Mouse (Mus musculus) embryo, embryonic 10 days (tissue): ENCODE results near the gene Sult2b1.

Experiments
- DNase-seq: peaks from one replicate; pipeline ENCODE4 v3.0.0-alpha.2; 2015; ENCODE audit warnings: low spot score

Gene Sult2b1

GRCm38 (mm10) chr7:45710477-45711191, 73.8 kb downstream of the Sult2b1 start:
- no peak for DNase-seq

GRCm38 (mm10) chr7:45709677-45710355, 74.7 kb downstream of the Sult2b1 start:
- no peak for DNase-seq

- peak; percentile 71 for DNase-seq
These were observed 75.4 kb downstream of the Sult2b1 start for GRCm38 (mm10) chr7:45709036-45709435.

DNA sequence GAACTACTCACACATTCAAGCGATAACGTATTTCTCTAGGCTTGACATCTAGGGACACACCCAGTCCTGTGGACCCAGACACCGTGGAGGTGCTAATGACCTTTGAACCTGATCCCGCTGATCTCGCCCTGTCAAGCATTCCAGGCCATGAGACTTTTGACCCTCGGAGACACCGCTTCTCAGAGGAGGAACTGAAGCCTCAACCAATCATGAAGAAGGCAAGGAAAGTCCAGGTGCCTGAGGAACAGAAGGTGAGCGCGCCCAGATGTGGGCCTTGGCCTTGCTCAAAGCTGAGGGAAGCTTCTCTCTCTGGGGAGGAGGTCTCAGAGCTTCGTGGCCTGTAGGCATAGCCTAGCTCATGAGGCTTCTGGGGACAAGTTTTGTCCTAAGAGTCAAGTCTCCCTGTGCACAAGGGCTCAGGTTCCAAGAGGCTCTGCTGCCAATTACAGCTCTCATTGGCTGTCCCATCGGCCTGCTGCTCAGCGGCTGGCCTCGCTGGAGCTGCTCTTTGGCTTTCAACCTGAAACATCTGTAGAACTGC, 76.2 kb downstream of the Sult2b1 start:
- peak; percentile 49 for DNase-seq

- DNase-seq, result peak; percentile 94
These were observed 77.0 kb downstream of the Sult2b1 start for GRCm38 (mm10) chr7:45707375-45707967.

DNA sequence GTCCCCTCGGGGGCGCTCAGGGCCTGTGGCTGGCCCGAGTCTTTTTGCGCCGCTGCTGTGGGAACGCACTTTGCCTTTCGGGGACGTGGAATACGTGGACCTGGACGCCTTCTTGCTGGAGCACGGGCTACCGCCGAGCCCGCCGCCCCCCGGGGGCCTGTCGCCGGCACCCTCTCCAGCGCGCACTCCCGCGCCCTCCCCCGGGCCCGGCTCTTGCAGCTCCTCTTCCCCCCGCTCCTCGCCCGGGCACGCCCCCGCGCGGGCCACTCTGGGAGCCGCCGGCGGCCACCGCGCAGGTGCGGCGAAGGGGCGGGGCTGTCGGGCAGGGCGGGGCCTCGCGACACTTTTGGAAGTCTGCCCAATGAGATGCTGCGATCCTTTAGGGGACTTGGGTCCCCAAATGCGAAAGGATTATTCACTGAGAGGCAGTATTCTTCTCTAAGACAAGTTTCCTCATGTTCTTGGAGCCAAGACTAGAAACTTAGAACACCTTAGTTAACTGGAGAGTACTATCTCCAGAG, 77.7 kb downstream of the Sult2b1 start:
- peak; percentile 82 for DNase-seq

DNA sequence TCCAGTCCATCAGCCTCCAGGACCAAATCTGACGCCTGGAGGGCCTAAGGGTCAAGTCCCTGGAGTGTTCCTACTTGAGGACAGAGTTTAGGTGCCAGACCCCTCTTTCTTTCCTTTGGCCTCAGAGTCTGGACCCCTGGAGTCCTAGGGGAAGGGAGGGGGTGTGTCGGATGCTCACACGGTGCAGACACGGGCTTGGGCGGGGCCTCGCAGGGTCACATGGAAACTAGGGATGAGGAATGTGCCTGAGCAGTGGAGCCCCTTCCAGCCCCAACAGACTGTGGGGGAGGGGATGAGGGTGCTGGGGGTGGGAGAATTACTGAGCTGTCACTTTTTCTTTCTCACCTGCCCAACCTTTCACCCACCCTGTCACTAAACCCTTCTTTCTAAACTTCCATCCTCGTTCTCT, 78.6 kb downstream of the Sult2b1 start:
- DNase-seq, result peak; percentile 79

DNA sequence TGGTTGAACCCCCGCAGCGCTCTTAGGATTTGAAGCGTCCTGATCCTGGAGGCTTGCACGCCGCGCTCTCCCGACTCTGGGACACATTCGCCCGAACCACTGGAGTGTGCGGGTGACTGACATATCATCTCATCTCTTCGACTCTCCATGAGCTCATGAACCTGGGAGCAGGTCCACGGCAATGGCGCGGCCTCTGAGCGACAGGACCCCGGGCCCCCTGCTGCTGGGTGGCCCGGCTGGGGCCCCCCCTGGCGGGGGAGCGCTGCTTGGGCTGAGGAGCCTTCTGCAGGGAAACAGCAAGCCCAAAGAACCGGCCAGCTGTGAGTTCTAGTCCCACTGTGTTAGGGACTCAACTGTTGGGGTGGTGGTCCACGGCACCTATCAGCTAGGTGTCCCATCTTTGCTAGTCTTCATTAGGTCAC, 79.0 kb downstream of the Sult2b1 start:
- DNase-seq, result no peak

GRCm38 (mm10) chr7:45704730-45705442, 79.6 kb downstream of the Sult2b1 start, which contains the start of gene Dbp:
Dbp (plus strand) TSS chr7:45705088.
- DNase-seq, result peak; percentile 100

- DNase-seq, result peak; percentile 88
These were observed 80.4 kb downstream of the Sult2b1 start for GRCm38 (mm10) chr7:45704046-45704559.

- no peak for DNase-seq
These were observed 80.9 kb downstream of the Sult2b1 start for GRCm38 (mm10) chr7:45703521-45704033.

GRCm38 (mm10) chr7:45702809-45703520, 81.5 kb downstream of the Sult2b1 start:
- DNase-seq, result no peak

- DNase-seq, result no peak
These were observed 82.2 kb downstream of the Sult2b1 start for GRCm38 (mm10) chr7:45702316-45702715.

- DNase-seq, result no peak
These were observed 82.9 kb downstream of the Sult2b1 start for GRCm38 (mm10) chr7:45701607-45702006.

DNA sequence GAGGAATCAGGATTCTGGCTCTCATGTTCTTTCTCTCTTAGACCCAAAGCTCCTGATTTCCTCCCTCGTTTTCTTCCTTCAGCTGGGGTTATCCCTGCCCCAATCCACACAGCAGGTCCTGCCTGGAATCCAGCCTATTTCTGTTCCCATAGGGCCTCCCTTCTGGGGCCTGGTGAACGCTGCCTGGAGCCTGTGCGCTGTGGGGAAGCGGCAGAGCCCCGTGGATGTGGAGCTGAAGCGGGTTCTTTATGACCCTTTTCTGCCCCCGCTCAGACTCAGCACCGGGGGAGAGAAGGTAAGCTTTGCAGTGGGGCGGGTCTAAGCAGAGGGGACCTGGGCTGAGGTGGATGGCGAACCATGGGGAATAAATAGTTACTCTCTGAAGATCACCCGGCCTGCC, 83.4 kb downstream of the Sult2b1 start:
- DNase-seq, result no peak

- DNase-seq, result peak; percentile 89
These were observed 84.0 kb downstream of the Sult2b1 start for GRCm38 (mm10) chr7:45700301-45701015.

GRCm38 (mm10) chr7:45699523-45700141, 84.8 kb downstream of the Sult2b1 start, which contains the start of gene Car11:
Car11 (plus strand) TSS chr7:45699843.
- DNase-seq, result no peak

DNA sequence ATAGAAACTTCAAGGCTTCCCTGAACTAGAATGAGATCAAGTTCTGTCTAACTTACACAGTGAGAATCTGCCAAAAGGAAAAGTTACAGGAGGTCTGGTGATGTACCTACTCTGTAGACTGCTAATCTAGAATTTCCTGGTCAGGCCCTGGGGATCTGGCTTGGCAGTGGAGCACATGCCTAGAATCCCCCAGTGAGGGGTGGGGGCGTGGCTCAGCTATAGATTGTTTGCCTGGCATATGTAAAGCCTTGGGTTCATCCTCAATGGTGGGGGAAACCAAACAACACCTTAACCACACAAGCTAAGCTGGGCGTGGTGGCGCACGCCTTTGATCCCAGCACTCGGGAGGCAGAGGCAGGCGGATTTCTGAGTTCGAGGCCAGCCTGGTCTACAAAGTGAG, 86.6 kb downstream of the Sult2b1 start:
- DNase-seq, result no peak

- peak; percentile 60 for DNase-seq
These were observed 89.4 kb downstream of the Sult2b1 start for GRCm38 (mm10) chr7:45695098-45695497.
